Mouse (Mus musculus): ENCODE measurements around the gene Slc12a8. TPM values are rescaled to one million over a fixed set of nuclear protein-coding genes. Genes with fewer than 3 reads are reported as not detected.

Gene Slc12a8
- polyA plus RNA-seq, 1 experiment: not detected

DNA sequence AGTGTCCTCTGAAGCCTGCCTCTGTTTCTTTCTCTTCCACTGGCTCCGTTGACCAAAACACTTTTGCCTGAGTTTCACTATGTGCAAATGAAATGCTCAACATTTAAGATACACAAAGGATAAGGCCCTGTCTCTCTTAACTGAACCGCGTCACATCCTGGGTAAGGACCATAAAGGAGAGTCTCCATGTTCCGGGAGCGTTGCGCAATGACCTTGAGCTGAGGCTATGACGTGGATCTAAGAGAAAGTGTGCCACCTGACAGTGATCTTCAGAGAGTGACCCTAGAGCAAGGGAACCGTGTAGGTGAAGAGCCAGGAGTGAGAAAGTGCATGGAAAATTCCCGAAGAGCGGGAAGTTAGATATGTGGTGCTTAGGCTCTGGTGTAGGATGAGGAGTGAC is 49.3 kb downstream of the Slc12a8 start:
- no peak overlapping the region for H3K27ac ChIP-seq (ENCODE audit: insufficient read depth, low read depth, low read length)
- no peak overlapping the region for H3K4me3 ChIP-seq (ENCODE audit: insufficient read depth, low read length)
- H3K4me1 ChIP-seq (ENCODE audit: control insufficient read depth, insufficient read depth, low read length): peaks cover 7% of the 10 kb centered on the region
- TF ChIP-seq POLR2A (IDR thresholded peaks at IDR 0.05; ENCODE audit: borderline replicate concordance, low read depth, low read length): no peak
- TF ChIP-seq CTCF (IDR thresholded peaks at IDR 0.05; ENCODE audit: low read depth, low read length): no peak

DNA sequence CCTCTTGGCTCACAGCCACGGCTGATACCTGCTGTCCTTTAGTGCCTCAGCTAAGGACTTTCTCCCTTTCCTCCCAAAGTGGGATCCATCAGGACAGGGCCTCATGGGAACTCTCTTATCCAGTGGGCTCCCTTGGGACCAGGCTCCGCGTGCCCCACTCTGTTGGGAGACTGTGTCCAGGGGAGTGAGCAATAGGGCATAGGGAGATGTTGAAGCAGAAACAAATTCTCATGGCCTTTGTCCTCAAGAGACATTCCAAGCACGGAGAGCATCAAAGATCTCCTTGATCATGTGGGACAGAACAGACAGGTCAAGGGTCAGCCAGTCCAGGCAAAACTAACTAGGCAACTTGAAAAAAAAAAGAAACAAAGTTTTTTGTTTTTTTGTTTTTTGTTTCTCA is 50.6 kb downstream of the Slc12a8 start:
- TF ChIP-seq CTCF (IDR thresholded peaks at IDR 0.05; ENCODE audit: low read depth, low read length) (no peak), POLR2A (IDR thresholded peaks at IDR 0.05; ENCODE audit: borderline replicate concordance, low read depth, low read length) (no peak)
- peaks cover 7% of the 10 kb centered on the region for H3K4me1 ChIP-seq (ENCODE audit: control insufficient read depth, insufficient read depth, low read length)
- H3K27ac ChIP-seq (ENCODE audit: insufficient read depth, low read depth, low read length): no peak overlapping the region
- no peak overlapping the region for H3K4me3 ChIP-seq (ENCODE audit: insufficient read depth, low read length)

DNA sequence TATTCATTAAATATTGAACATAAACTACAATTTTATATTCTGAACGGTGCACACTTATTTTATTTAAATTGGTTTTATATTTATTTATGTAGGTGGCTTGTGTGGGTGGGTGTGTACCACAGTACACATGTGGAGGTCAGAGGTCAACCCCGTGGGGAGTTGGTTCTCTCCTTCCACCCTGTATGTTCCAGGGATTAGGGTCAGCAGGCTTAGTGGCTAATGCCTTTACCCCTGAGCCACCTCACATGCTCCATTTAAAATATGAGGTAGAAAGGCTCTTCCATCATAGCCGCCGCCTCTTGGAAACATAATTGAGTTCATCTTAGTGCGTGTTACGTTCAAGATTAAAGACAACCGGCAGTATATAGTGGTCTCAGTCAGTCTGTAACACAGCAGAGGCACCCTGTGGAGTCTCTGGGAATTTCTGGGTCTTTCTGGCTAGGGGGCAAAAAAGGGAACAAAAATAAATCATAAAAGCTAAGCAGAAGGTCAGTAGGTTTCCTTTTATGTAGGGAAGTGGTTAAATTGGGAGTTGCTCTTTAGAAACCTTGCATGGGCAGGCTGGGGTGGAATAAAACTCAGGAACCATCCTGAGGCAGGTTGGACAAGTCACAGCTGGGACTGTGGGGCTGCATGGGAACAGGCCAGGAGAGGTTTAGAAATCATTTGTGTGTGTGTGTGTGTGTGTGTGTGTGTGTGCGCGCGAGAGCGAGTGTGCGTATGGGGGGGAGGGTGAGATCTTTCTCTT is 51.3 kb downstream of the Slc12a8 start:
- no peak overlapping the region for H3K4me3 ChIP-seq (ENCODE audit: insufficient read depth, low read length)
- TF ChIP-seq POLR2A (IDR thresholded peaks at IDR 0.05; ENCODE audit: borderline replicate concordance, low read depth, low read length) (no peak), CTCF (IDR thresholded peaks at IDR 0.05; ENCODE audit: low read depth, low read length) (no peak)
- H3K4me1 ChIP-seq (ENCODE audit: control insufficient read depth, insufficient read depth, low read length): peaks cover 7% of the 10 kb centered on the region
- H3K27ac ChIP-seq (ENCODE audit: insufficient read depth, low read depth, low read length): no peak overlapping the region

DNA sequence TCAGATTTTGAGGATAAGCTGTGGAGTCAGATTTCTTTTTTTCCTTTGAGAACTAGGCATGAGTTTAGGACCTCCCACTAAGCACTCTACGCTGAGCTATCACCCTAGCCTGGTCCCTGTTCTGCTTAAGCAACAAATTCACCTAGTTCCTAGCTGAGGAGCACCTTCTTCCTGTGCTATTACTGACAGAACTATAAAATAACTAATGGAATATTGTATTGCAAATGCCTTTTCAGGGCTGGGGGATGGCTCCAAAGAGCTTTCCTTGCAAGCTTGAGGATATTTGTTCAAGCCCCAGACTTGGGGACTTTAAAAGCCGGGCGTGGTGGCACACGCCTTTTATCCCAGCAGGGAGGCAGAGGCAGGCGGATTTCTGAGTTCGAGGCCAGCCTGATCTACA is 55.5 kb downstream of the Slc12a8 start:
- TF ChIP-seq CTCF (IDR thresholded peaks at IDR 0.05; ENCODE audit: low read depth, low read length) (no peak), POLR2A (IDR thresholded peaks at IDR 0.05; ENCODE audit: borderline replicate concordance, low read depth, low read length) (no peak)
- Histone ChIP-seq H3K4me3 (ENCODE audit: insufficient read depth, low read length) (no peak overlapping the region), H3K27ac (ENCODE audit: insufficient read depth, low read depth, low read length) (no peak overlapping the region), H3K4me1 (ENCODE audit: control insufficient read depth, insufficient read depth, low read length) (peaks cover 11% of the 10 kb centered on the region)

DNA sequence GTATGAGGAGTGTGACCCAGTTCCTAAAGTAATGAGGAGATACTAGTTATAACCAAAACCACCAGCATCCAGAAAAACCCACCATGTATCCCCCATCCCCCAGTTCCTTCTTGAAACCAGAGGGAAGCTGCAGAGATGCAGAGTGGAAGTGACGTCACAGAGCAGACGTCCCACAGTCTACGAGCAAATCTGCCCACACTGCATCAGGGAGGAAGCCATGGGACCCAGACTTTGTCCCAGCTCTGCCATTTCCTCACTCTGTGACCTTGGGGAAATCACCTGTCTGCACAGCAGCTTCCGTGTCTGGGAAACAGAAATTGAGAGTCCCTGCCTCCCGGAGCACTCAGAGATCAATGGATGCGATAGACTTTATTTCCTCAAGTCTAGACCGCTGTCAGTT is 56.6 kb downstream of the Slc12a8 start:
- Histone ChIP-seq H3K27ac (ENCODE audit: insufficient read depth, low read depth, low read length) (no peak overlapping the region), H3K4me1 (ENCODE audit: control insufficient read depth, insufficient read depth, low read length) (peaks cover 8% of the 10 kb centered on the region; the same call in 1 of the 2 replicates), H3K4me3 (ENCODE audit: insufficient read depth, low read length) (no peak overlapping the region)
- no peak for TF ChIP-seq POLR2A (IDR thresholded peaks at IDR 0.05; ENCODE audit: borderline replicate concordance, low read depth, low read length)
- TF ChIP-seq CTCF (IDR thresholded peaks at IDR 0.05; ENCODE audit: low read depth, low read length): no peak

DNA sequence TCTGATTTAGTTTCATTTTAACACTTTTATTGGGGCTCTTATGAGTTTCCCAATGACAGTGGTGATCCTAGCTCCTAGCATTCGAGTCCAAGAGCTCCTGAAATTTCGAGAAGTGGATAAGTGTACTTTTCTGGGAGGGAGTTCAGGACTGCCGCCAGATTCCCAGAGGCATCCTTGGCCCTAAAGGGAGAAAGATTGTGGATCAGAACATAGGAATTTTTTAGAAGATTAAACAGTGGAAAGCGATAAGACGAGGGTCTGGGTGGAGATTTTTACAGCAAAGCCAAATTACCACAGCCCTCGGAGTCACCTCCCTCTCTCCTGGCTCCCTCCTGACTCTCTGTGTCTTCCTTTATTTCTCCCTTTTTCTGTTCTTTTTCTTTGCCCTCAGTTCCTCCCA is 58.6 kb downstream of the Slc12a8 start:
- Histone ChIP-seq H3K27ac (ENCODE audit: insufficient read depth, low read depth, low read length) (no peak overlapping the region), H3K4me1 (ENCODE audit: control insufficient read depth, insufficient read depth, low read length) (peaks cover 4% of the 10 kb centered on the region; the same call in 1 of the 2 replicates), H3K4me3 (ENCODE audit: insufficient read depth, low read length) (no peak overlapping the region)
- TF ChIP-seq POLR2A (IDR thresholded peaks at IDR 0.05; ENCODE audit: borderline replicate concordance, low read depth, low read length) (no peak), CTCF (IDR thresholded peaks at IDR 0.05; ENCODE audit: low read depth, low read length) (no peak)

DNA sequence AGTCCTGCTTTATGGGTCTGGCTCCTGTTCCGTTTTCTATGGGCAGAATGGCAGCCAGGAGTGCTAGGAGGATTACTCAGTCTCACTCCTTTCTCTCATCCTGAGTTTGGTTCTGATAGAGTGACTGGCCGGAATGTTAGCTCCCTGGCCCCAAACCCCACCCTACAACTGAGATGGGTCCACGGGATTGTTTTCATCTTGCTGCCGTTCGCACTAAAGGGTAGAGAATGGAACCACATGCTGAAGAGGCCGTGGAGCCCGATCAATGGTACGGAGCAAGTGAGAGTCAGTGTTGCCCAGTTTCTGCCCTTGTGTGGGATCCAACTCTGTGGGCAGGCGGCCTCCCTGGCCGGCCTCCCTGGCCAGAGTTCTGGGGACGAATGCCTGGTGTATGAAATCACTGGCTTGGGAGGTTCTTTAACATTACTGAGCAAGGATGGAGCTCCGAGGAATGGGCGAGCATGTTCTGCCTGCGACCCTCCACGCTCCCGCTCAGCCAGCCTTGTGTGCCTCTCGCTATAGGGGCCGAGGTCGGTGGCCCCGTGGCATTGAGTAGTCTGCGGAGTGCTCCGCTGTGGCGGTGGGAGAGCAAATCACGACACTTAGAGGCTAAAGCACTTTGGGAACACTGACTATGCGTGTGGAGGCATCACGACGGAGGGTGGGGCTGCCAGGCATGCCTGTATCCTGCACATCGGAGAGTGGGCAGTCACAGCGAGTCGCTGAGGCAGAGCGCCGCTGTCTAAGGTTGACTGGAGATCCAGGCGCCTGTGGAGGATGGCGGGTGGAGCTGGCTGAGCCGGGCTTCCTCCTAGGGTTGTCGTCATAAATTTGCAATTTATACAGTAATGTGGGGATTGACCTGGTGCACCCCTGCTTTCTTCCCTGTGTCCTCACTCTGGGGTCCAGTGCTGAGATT is 59.4 kb downstream of the Slc12a8 start:
- TF ChIP-seq POLR2A (IDR thresholded peaks at IDR 0.05; ENCODE audit: borderline replicate concordance, low read depth, low read length): no peak
- TF ChIP-seq CTCF (IDR thresholded peaks at IDR 0.05; ENCODE audit: low read depth, low read length): no peak
- H3K27ac ChIP-seq (ENCODE audit: insufficient read depth, low read depth, low read length): no peak overlapping the region
- no peak overlapping the region for H3K4me3 ChIP-seq (ENCODE audit: insufficient read depth, low read length)
- H3K4me1 ChIP-seq (ENCODE audit: control insufficient read depth, insufficient read depth, low read length): peaks cover 4% of the 10 kb centered on the region; the same call in 1 of the 2 replicates

DNA sequence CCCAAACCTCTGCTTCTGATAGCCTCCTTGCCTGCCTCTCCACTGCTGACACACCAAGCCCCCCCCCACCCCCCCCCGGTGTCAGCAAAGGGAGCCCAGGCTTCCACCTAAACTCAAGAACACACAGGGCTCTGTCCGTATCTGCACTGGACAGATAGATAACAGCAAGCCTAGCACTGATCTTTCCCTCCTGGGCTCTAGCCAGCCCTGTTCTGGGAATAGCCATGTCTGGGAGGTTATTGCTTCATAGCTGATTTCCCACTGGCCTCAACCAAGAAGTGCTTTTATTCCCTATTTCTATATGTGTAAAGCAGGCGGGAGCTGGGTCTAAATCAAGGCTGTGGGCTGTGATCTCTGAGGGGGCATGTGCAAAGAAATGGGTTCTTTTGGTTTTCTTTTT is 61.3 kb downstream of the Slc12a8 start:
- no peak overlapping the region for H3K27ac ChIP-seq (ENCODE audit: insufficient read depth, low read depth, low read length)
- H3K4me3 ChIP-seq (ENCODE audit: insufficient read depth, low read length): no peak overlapping the region
- TF ChIP-seq CTCF (IDR thresholded peaks at IDR 0.05; ENCODE audit: low read depth, low read length) (no peak), POLR2A (IDR thresholded peaks at IDR 0.05; ENCODE audit: borderline replicate concordance, low read depth, low read length) (no peak)
- peaks cover 4% of the 10 kb centered on the region; the same call in 1 of the 2 replicates for H3K4me1 ChIP-seq (ENCODE audit: control insufficient read depth, insufficient read depth, low read length)

DNA sequence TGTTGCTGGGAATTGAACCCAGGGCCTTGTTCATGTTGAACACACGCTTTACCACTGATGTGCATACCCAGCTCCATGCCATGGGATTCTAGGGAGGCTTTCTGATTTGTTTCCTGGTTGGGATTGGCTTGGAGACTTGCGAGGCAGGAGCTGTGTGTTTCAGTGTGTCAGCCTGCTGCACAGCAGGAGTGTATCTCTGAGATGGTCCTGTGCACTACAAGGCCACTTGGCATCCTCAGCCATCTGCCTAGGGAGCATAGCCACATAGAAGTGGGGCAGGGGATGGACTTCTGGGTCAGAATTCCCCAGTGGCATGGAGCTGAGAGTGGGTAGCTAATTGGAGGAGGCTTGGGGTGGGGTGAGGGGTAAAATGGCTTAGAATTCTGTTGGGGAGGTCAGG is 63.2 kb downstream of the Slc12a8 start:
- H3K27ac ChIP-seq (ENCODE audit: insufficient read depth, low read depth, low read length): no peak overlapping the region
- H3K4me3 ChIP-seq (ENCODE audit: insufficient read depth, low read length): no peak overlapping the region
- TF ChIP-seq CTCF (IDR thresholded peaks at IDR 0.05; ENCODE audit: low read depth, low read length) (no peak), POLR2A (IDR thresholded peaks at IDR 0.05; ENCODE audit: borderline replicate concordance, low read depth, low read length) (no peak)
- H3K4me1 ChIP-seq (ENCODE audit: control insufficient read depth, insufficient read depth, low read length): no peaks in the 10 kb centered on the region
